Mouse (Mus musculus) embryonic fibroblast, embryonic 13.5 days (primary cell): ENCODE data around the gene Nsa2.
"Not testable (repeated sequence)": the region's sequence is repeated elsewhere in the genome, so short reads cannot be mapped to it uniquely, and the experiment has no call there.

Experiments used
- CTCF ChIP-seq: IDR thresholded peaks from 2 replicates; pipeline ENCODE4 v1.5.1; 2011; ENCODE audit warnings: mild to moderate bottlenecking, control low read depth, low read length, moderate library complexity, borderline replicate concordance; ENCODE audit not compliant: insufficient read depth
- POLR2A ChIP-seq: IDR thresholded peaks from 2 replicates; pipeline ENCODE4 v1.6.1; 2011; ENCODE audit warnings: low read depth, mild to moderate bottlenecking, control low read depth, low read length, moderate library complexity

DNA sequence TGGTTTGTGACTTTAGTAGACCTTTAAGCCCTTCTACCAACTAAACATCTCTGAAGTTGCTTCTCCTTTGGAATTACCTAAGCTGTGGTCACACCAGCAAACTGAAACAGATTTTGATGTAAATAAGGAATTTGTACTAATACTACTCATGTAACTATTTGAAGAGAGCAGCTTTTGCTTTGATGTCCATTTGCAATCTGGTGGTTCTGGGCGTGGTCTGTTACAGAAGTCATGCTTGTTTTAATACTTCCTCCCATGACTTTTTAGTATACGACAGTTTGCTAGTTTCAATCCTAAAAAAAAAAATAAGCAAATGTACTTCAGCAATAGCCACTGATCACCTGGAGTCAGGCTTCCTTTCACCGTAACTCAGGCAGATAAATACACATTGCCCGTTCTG lies 8.1 kb downstream of the Nsa2 start:
- not testable (repeated sequence) for TF ChIP-seq CTCF, POLR2A
